Mouse (Mus musculus): ENCODE results near the gene Fam83g. TPM values are rescaled to one million over a fixed set of nuclear protein-coding genes. Genes with fewer than 3 reads are reported as not detected.

Fam83g gene
- polyA plus RNA-seq, 1 experiment from 2014 or later = 0.93 TPM

DNA sequence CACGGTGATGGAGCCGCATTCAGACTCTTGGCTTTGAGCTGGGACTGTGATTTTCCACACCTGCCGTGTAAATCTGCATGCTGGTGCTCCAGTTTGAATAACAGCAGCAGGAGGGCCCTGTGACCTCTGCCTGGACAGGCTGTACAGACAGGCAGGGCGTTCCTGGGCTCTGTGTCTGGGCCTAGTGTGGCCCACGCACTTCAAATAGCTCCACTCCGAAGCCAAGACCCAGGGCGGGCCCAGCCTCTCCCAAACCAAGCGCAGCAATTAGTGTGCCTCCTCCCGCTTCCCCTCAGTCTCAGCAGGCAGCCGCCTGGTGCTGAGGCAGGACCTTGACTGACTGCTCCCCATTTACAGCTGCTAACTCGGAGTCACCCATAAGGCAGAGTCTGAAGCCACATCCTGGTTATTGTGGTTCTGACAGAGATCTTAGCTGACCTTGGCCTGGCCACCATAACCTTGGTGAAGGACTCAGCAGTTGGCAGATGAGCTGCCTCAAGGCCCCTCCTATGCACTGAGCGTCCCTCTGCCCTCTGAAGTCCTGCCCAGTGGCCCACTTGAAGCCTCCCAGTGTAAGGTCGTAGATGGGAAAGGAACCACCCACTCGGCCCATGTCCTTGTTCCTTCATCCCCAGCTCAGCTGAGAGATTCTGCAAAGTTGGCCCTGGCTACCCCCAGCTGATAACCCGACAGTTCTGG lies 29.4 kb downstream of the Fam83g start:
- no peak for ATAC-seq (ENCODE audit: insufficient number of reproducible peaks, insufficient read depth, low FRiP score, low read depth)
- Histone ChIP-seq H3K4me2 (ENCODE audit: low read length) (no peak overlapping the region), H3K36me3 (ENCODE audit: control insufficient read depth, insufficient read depth, low read length) (no peaks in the 10 kb centered on the region), H3K4me1 (ENCODE audit: control insufficient read depth in 2 of 2, insufficient read depth in 2 of 2, low read length in 2 of 2) (no peaks in the 10 kb centered on the region), H3K27me3 (ENCODE audit: control insufficient read depth, insufficient read depth, low read length) (no peaks in the 10 kb centered on the region), H3K27ac (replicated peaks in 1 of 2; ENCODE audit: control insufficient read depth in 1 of 2, insufficient read depth in 1 of 2, low read depth in 2 of 2, low read length in 2 of 2) (no peak overlapping the region), H3K9ac (ENCODE audit: low read length) (no peak overlapping the region), H3K9me3 (ENCODE audit: control insufficient read depth, low read length) (no peaks in the 10 kb centered on the region), H3K4me3 (ENCODE audit: control insufficient read depth in 1 of 2, insufficient read depth in 1 of 2, low read depth in 1 of 2, low read length in 2 of 2) (no peak overlapping the region)
- 64% methylated on average over 15 of the region's 15 CpGs for WGBS

DNA sequence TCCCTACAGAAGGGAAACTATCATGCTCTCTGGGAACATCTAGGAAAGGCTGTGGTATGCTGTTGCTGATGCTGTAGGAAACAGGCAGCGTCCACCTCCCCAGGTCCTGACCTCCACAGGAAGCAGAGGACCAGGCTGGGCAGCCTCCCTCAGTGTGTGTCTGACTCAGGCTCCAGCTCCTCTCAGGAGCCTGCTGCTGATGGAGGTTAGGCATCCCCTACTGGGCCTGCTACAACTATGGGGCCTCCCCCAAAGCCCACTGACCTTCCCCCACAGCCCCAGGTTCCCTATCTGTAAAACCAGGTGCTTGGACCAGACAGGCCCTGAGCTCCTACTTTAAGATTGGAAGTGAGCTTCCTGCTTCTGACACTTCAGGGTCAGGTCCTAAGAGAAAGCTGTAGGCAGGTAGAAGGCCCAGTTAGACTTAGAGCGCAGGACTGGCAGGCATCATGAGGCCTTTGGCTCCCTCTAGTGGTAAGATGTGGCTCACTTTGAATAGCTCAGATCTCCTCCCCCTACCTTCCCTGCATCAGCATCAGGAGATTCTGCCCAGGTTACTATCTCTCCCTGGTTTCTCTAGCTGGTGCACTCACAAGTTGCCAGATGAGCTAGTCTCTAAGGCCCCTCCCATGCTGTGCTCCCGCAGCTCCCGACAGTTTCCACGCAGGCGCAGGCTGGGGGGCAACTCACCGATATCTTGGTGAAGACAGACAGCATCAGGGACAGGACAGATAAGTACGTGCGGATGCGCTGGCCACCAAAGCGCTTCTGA lies 30.6 kb downstream of the Fam83g start:
- H3K27me3 ChIP-seq (ENCODE audit: control insufficient read depth, insufficient read depth, low read length) = no peaks in the 10 kb centered on the region
- H3K9ac ChIP-seq (ENCODE audit: low read length) = no peak overlapping the region
- ATAC-seq (ENCODE audit: insufficient number of reproducible peaks, insufficient read depth, low FRiP score, low read depth) = no peak
- H3K4me1 ChIP-seq (ENCODE audit: control insufficient read depth in 2 of 2, insufficient read depth in 2 of 2, low read length in 2 of 2) = no peaks in the 10 kb centered on the region
- 31% methylated on average over 11 of the region's 11 CpGs for WGBS
- no peaks in the 10 kb centered on the region for H3K36me3 ChIP-seq (ENCODE audit: control insufficient read depth, insufficient read depth, low read length)
- H3K9me3 ChIP-seq (ENCODE audit: control insufficient read depth, low read length) = no peaks in the 10 kb centered on the region
- no peak overlapping the region for H3K4me3 ChIP-seq (ENCODE audit: control insufficient read depth in 1 of 2, insufficient read depth in 1 of 2, low read depth in 1 of 2, low read length in 2 of 2)
- H3K4me2 ChIP-seq (ENCODE audit: low read length) = no peak overlapping the region
- H3K27ac ChIP-seq (replicated peaks in 1 of 2; ENCODE audit: control insufficient read depth in 1 of 2, insufficient read depth in 1 of 2, low read depth in 2 of 2, low read length in 2 of 2) = no peak overlapping the region

DNA sequence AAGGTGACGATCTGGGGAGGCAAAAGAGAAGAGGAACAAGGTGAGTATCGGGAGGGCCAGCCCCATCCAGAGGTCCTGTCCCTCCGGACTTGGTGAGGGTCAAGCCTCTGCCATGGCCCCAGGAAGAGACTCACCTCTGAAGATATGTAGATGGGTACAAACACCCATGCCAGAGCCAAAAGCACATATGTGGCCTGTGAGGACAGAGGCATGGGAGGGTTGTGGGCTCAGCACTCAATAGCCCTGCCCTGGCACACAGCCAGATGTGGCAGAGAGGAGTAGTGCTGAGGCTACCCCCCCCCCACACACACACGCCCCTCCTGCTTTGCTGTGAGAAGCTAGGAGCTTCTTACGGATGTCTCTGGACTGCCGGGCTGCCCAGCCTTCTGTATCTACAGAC lies 31.2 kb downstream of the Fam83g start:
- no peak for ATAC-seq (ENCODE audit: insufficient number of reproducible peaks, insufficient read depth, low FRiP score, low read depth)

DNA sequence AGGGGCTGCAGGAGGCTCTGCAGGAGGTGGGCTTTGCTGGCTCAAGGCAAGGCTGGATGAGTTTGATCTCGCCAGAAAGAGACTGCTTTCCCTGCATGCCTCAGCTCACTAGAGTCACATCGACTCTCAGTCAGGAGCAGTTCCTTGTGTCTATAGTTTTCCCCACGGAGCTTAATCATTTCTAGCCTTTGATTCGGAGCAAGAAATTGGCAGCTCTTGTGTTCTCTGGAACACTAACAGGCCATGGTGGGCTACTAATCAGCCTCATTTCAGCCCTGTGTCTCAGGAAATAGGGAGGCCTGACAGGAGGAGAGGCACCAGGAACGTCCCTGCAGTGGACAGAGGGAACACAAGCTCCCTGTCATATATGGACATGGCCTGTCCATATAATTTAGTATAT lies 34.1 kb downstream of the Fam83g start:
- no peaks in the 10 kb centered on the region for H3K4me1 ChIP-seq (ENCODE audit: control insufficient read depth in 2 of 2, insufficient read depth in 2 of 2, low read length in 2 of 2)
- WGBS = 64% methylated on average over 5 of the region's 5 CpGs
- no peak overlapping the region for H3K9ac ChIP-seq (ENCODE audit: low read length)
- no peaks in the 10 kb centered on the region for H3K9me3 ChIP-seq (ENCODE audit: control insufficient read depth, low read length)
- H3K27ac ChIP-seq (replicated peaks in 1 of 2; ENCODE audit: control insufficient read depth in 1 of 2, insufficient read depth in 1 of 2, low read depth in 2 of 2, low read length in 2 of 2) = no peak overlapping the region
- no peak overlapping the region for H3K4me3 ChIP-seq (ENCODE audit: control insufficient read depth in 1 of 2, insufficient read depth in 1 of 2, low read depth in 1 of 2, low read length in 2 of 2)
- H3K36me3 ChIP-seq (ENCODE audit: control insufficient read depth, insufficient read depth, low read length) = no peaks in the 10 kb centered on the region
- ATAC-seq (ENCODE audit: insufficient number of reproducible peaks, insufficient read depth, low FRiP score, low read depth) = no peak
- H3K27me3 ChIP-seq (ENCODE audit: control insufficient read depth, insufficient read depth, low read length) = no peaks in the 10 kb centered on the region
- H3K4me2 ChIP-seq (ENCODE audit: low read length) = no peak overlapping the region

More for the DNA sequence above, 31.2 kb downstream of the Fam83g start:
- no peak overlapping the region for H3K4me2 ChIP-seq (ENCODE audit: low read length)
- H3K36me3 ChIP-seq (ENCODE audit: control insufficient read depth, insufficient read depth, low read length) = no peaks in the 10 kb centered on the region
- WGBS = 54% methylated on average over 6 of the region's 6 CpGs
- no peaks in the 10 kb centered on the region for H3K4me1 ChIP-seq (ENCODE audit: control insufficient read depth in 2 of 2, insufficient read depth in 2 of 2, low read length in 2 of 2)
- H3K27me3 ChIP-seq (ENCODE audit: control insufficient read depth, insufficient read depth, low read length) = no peaks in the 10 kb centered on the region
- no peak overlapping the region for H3K27ac ChIP-seq (replicated peaks in 1 of 2; ENCODE audit: control insufficient read depth in 1 of 2, insufficient read depth in 1 of 2, low read depth in 2 of 2, low read length in 2 of 2)
- no peak overlapping the region for H3K4me3 ChIP-seq (ENCODE audit: control insufficient read depth in 1 of 2, insufficient read depth in 1 of 2, low read depth in 1 of 2, low read length in 2 of 2)
- no peaks in the 10 kb centered on the region for H3K9me3 ChIP-seq (ENCODE audit: control insufficient read depth, low read length)
- no peak overlapping the region for H3K9ac ChIP-seq (ENCODE audit: low read length)

DNA sequence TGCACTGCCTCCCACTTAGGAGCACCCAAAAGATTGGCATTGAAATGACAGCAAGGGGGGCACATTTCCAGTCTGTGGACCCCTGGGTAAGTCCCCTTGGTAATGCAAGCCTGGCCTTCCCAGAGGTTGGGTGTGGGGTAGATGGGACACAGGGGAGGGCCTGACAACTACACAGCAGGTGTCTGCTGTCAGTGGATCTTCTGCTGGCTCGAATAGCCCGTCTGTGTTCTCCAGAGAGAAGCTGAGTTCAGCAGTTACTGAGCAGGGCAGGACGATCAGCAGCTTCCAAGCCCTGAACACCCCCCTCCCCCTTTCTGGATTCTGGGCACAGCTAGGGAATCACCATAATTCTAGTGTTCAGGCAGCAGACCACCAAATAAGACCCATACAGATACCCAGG lies 35.5 kb downstream of the Fam83g start:
- H3K9me3 ChIP-seq (ENCODE audit: control insufficient read depth, low read length) = no peaks in the 10 kb centered on the region
- H3K27ac ChIP-seq (replicated peaks in 1 of 2; ENCODE audit: control insufficient read depth in 1 of 2, insufficient read depth in 1 of 2, low read depth in 2 of 2, low read length in 2 of 2) = no peak overlapping the region
- H3K4me1 ChIP-seq (ENCODE audit: control insufficient read depth in 2 of 2, insufficient read depth in 2 of 2, low read length in 2 of 2) = no peaks in the 10 kb centered on the region
- H3K27me3 ChIP-seq (ENCODE audit: control insufficient read depth, insufficient read depth, low read length) = no peaks in the 10 kb centered on the region
- WGBS = 67% methylated on average over 3 of the region's 3 CpGs
- no peak overlapping the region for H3K4me2 ChIP-seq (ENCODE audit: low read length)
- no peak overlapping the region for H3K4me3 ChIP-seq (ENCODE audit: control insufficient read depth in 1 of 2, insufficient read depth in 1 of 2, low read depth in 1 of 2, low read length in 2 of 2)
- H3K9ac ChIP-seq (ENCODE audit: low read length) = no peak overlapping the region
- H3K36me3 ChIP-seq (ENCODE audit: control insufficient read depth, insufficient read depth, low read length) = no peaks in the 10 kb centered on the region
- ATAC-seq (ENCODE audit: insufficient number of reproducible peaks, insufficient read depth, low FRiP score, low read depth) = no peak

DNA sequence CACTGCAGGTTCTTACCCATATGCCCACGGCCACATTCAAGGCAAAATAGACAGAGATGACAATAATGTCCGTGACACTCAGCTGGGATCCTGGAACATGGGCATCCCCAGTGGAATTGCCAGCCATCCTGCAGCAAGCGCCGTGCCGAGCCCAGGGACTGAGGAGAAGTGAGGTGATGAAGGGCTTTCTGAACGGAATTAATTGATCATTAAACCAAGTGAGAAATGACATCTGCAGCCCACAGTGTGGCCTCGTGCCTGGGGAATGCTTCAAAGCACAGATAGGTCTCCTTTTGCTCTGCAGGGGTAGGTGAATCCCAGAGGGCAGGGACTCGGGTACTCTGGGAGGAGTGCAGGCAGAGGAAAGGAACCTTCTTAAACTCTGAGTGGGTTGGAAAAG lies 35.9 kb downstream of the Fam83g start:
- Histone ChIP-seq H3K27me3 (ENCODE audit: control insufficient read depth, insufficient read depth, low read length) (no peaks in the 10 kb centered on the region), H3K4me1 (ENCODE audit: control insufficient read depth in 2 of 2, insufficient read depth in 2 of 2, low read length in 2 of 2) (no peaks in the 10 kb centered on the region), H3K36me3 (ENCODE audit: control insufficient read depth, insufficient read depth, low read length) (no peaks in the 10 kb centered on the region), H3K4me3 (ENCODE audit: control insufficient read depth in 1 of 2, insufficient read depth in 1 of 2, low read depth in 1 of 2, low read length in 2 of 2) (no peak overlapping the region), H3K27ac (replicated peaks in 1 of 2; ENCODE audit: control insufficient read depth in 1 of 2, insufficient read depth in 1 of 2, low read depth in 2 of 2, low read length in 2 of 2) (no peak overlapping the region), H3K9me3 (ENCODE audit: control insufficient read depth, low read length) (no peaks in the 10 kb centered on the region), H3K9ac (ENCODE audit: low read length) (no peak overlapping the region), H3K4me2 (ENCODE audit: low read length) (no peak overlapping the region)
- ATAC-seq (ENCODE audit: insufficient number of reproducible peaks, insufficient read depth, low FRiP score, low read depth) = no peak
- WGBS = 76% methylated on average over 8 of the region's 8 CpGs

DNA sequence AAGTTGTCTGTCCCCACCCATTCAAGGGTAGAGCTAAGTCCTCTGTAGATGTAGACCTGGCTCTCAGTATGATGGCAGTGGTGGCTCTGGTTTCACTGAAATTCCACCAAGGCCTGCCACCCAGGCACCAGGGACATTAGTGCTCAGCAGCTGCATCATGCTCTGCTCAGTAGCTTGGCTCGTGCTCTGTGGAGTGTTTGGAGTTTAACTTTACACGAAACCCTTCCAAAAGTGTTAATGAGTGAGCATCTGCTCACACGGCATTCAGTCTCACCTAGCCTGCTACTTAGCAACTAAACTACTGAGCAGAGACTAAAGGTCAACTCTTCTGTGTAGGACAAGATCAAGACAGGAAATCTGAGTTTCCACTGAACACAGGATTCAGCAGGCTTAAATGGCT lies 36.7 kb downstream of the Fam83g start, which contains the start of gene Slc5a10:
Slc5a10 (minus strand) TSS at position 191 of the 400 bp plus-strand sequence.
- Histone ChIP-seq H3K27me3 (ENCODE audit: control insufficient read depth, insufficient read depth, low read length) (no peaks in the 10 kb centered on the region), H3K4me3 (ENCODE audit: control insufficient read depth in 1 of 2, insufficient read depth in 1 of 2, low read depth in 1 of 2, low read length in 2 of 2) (no peak within 1 kb of the TSS), H3K36me3 (ENCODE audit: control insufficient read depth, insufficient read depth, low read length) (no peaks in the 10 kb centered on the region), H3K9ac (ENCODE audit: low read length) (no peak within 1 kb of the TSS), H3K4me1 (ENCODE audit: control insufficient read depth in 2 of 2, insufficient read depth in 2 of 2, low read length in 2 of 2) (no peaks in the 10 kb centered on the region), H3K27ac (replicated peaks in 1 of 2; ENCODE audit: control insufficient read depth in 1 of 2, insufficient read depth in 1 of 2, low read depth in 2 of 2, low read length in 2 of 2) (no peak within 1 kb of the TSS), H3K4me2 (ENCODE audit: low read length) (no peak within 1 kb of the TSS), H3K9me3 (ENCODE audit: control insufficient read depth, low read length) (no peaks in the 10 kb centered on the region)
- no peak for ATAC-seq (ENCODE audit: insufficient number of reproducible peaks, insufficient read depth, low FRiP score, low read depth)
- 79% methylated on average over 3 of the region's 3 CpGs for WGBS
